Mouse (Mus musculus): ENCODE results near the gene Gng10. TPM values are rescaled to one million over a fixed set of nuclear protein-coding genes. Genes with fewer than 3 reads are reported as not detected.

Gene Gng10
- 10 to 100 TPM; 52.8 to 71.4 TPM for total RNA-seq (2023)

DNA sequence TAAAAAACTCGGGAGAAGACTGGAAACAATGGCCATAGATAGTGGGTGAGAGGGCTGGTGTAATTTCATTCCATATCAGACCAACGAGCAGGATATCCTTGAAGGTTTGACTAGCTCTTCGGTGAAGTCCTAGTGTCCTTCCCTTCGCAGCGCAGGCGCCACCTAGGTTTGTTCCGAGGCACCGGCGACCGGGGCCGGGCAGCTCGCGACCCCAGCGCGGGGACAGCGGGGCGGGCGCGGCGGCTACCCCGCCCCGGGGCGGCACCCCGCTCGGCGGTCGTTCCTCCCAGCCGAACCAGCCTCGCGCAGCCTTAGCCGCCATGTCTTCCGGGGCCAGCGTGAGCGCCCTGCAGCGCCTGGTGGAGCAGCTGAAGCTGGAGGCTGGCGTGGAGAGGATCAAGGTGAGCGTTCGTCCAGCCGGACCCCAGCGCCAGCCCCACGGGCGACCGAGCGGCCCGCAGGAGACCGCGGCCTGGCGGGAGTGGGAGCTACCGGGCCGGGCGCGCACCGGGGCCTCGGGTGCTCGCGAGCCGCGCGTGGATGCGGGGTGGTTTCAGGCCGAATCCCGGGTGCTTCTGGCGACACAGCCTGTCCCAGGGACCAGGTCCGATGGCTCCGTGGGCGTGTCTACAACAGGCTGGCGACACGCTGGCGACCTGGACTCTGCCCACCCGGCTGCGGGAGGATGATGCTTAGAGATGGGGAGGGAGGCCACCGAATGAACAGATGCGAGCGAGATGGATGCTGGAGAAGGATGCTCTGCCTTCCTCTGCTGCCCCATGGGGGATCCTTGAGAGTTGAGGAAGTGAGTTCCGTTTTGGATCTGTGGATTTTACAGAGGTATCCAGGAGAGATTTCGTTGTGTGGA lies at the start of gene Gng10:
Gene Gng10, plus strand, starts transcription at position 171 of the 868 bp plus-strand sequence.

DNA sequence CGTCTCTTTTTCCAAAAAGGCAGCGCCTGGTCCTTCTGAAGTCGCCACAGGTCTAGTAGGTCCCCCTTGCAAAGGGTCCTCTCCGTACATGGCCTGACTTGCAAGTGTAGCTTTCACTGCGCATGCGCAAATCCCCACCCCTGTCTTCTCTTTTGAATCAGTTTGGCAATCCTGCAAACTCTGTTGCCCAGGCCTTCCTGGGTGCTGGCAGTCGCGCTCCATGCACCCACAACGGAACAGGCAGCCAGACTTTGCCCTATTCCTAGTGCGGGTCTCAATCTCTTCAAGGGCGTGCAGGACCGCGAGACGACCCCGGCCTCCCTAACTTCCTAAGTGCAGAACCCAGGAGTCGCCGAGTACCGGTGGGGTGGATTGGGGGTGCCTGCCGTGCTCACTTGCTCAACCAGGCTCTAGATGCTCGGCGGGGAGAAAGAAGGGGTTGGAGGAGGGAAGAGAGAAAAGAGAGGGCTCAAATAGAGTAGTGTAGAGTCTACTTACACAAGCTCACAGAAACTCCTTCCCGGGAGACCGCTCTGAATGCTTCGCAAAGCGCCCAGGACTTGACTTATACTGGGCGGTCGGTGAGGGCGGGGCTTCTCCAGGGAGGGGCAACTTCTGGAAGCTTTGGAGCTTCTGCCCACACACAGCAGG lies 48.2 kb upstream of the Gng10 start, which contains the start of gene Ptgr1:
Gene Ptgr1, minus strand, starts transcription at position 580 of the 651 bp plus-strand sequence.

DNA sequence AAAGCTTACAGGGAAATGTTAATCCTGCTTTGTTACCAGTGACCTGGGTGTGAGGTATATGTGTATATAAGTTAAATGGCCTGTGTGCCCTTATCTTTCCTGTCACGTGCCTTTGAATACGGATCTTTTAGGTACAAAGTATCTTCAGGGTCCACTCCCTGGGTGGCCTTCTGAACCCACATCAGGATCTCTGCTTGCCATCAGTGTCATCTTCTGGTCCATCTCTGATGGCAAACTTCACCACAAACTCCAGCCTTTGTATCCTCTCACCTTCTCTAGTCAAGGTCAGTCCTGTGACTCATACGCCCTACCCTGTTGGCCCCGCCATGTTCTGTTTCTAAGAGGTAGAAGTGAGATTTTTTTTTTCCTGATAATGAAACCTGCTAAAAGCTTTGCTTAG lies 40.1 kb upstream of the Gng10 start, which contains the start of gene Dnajc25:
Gene Dnajc25, plus strand, starts transcription at position 301 of the 400 bp plus-strand sequence.

DNA sequence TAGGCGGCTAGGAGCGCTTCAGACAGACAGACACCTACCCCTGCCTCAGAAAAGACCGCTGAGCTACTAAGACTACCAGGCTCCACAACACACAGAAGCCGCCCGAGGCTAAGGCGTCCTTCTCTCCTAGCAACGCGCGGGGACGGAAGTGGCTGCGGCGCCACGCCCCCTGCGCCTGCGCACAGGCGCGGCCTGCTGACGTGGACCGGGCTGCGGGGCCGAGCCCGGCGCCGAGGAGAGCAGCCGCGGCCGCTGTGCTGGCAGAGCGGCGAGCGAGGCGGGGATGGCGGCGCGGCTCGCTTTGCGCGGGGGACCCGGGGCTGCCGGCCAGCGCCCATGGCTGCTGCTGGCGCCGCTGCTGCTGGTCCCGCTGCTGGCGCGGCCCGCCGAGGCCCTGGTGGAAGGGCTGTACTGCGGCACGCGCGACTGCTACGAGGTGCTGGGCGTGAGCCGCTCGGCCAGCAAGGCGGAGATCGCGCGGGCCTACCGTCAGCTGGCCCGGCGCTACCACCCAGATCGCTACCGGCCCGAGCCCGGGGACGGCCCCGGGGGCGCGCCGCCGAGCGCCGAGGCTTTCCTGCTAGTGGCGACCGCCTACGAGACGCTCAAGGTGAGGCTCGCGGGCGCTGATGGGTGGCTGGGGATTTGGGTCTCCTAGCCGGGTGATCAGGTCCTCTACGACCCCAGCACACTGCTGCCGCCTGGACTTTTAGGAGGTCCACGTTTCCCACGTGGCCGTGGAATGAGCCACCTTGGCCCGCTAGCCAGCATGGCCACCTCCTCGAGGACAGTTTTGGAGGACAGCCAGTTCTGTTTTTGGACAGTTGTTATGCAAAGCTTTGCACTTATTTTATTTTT lies 31.7 kb upstream of the Gng10 start, which contains the start of gene Gm20503:
Gene Gm20503, plus strand, starts transcription at position 263 of the 858 bp plus-strand sequence.

Other genes starting within 250 kb of the Gng10 start
- gene Olfr267, start 247.4 kb upstream of the Gng10 start, total RNA-seq (2023) = under 1 TPM in 1 of 2 experiments, not detected in 1; 0.41 TPM
- 100 to 1,000 TPM in 1 of 2 experiments, 10 to 100 TPM in 1; 98.4 to 127 TPM for gene Ecpas, start 122.3 kb upstream of the Gng10 start, total RNA-seq (2023)
- not detected for gene Zkscan16, start 91.5 kb upstream of the Gng10 start, total RNA-seq (2023)
- 1 to 10 TPM in 1 of 2 experiments, under 1 TPM in 1; 0.80 to 1.2 TPM for gene Ptgr1, start 48.0 kb upstream of the Gng10 start, total RNA-seq (2023)
- gene Dnajc25, start 40.0 kb upstream of the Gng10 start, total RNA-seq (2023) = 10 to 100 TPM; 10.1 to 12.4 TPM
- 1 to 10 TPM in 1 of 2 experiments, not detected in 1; 6.7 TPM for gene Gm20503, start 31.9 kb upstream of the Gng10 start, total RNA-seq (2023)
- not detected for gene AI481877, start 103.9 kb downstream of the Gng10 start, total RNA-seq (2023)
- gene Ugcg, start 154.2 kb downstream of the Gng10 start, total RNA-seq (2023) = 100 to 1,000 TPM; 118 to 125 TPM